Mouse (Mus musculus) stomach, embryonic 16.5 days (tissue): ENCODE data around the gene Gna13. TPM values are rescaled to one million over a fixed set of nuclear protein-coding genes. Genes with fewer than 3 reads are reported as not detected.

Experiments
- polyA plus RNA-seq: library from polyadenylated mRNA; unstranded; fragments of >200 nt; fragmentation: Nextera tagmentation; extraction: Ambion mirVana; gene quantifications from 2 replicates; pipeline ENCODE4 v1.2.1, GENCODE M21; 2015

The Gna13 gene
- polyA plus RNA-seq, 1 experiment from 2014 or later: 28.8 TPM

Other genes with a start within 250 kb of the Gna13 start
- gene E030025P04Rik, start 218.5 kb upstream of the Gna13 start, polyA plus RNA-seq: not detected in 2 replicates
- 2.1 and 2.3 TPM in 2 replicates for gene Rgs9, start 64.7 kb upstream of the Gna13 start, polyA plus RNA-seq
- not detected in 2 replicates for gene 9930022D16Rik, start 51.1 kb downstream of the Gna13 start, polyA plus RNA-seq
- 37.0 and 41.0 TPM in 2 replicates for gene Amz2, start 63.1 kb downstream of the Gna13 start, polyA plus RNA-seq
- gene Arsg, start 110.5 kb downstream of the Gna13 start, polyA plus RNA-seq: 4.1 and 5.2 TPM in 2 replicates
- gene Slc16a6, start 110.8 kb downstream of the Gna13 start, polyA plus RNA-seq: 13.1 and 13.3 TPM in 2 replicates
- gene Wipi1, start 249.1 kb downstream of the Gna13 start, polyA plus RNA-seq: 43.2 and 44.8 TPM in 2 replicates